Mouse (Mus musculus) cerebellum, adult 2 months (tissue): ENCODE data around the gene Prmt1.

Experiments used
- CTCF ChIP-seq: fragments of 200-500 bp; IDR thresholded peaks from 2 replicates; pipeline ENCODE4 v1.5.1; 2011; ENCODE audit warnings: low read depth, mild to moderate bottlenecking, control low read depth, low read length, moderate library complexity, borderline replicate concordance; ENCODE audit not compliant: insufficient read depth
- POLR2A ChIP-seq: fragments of 200-500 bp; IDR thresholded peaks from 2 replicates; pipeline ENCODE4 v1.6.1; 2011; ENCODE audit warnings: low read length, control low read depth, borderline replicate concordance; ENCODE audit not compliant: insufficient read depth

DNA sequence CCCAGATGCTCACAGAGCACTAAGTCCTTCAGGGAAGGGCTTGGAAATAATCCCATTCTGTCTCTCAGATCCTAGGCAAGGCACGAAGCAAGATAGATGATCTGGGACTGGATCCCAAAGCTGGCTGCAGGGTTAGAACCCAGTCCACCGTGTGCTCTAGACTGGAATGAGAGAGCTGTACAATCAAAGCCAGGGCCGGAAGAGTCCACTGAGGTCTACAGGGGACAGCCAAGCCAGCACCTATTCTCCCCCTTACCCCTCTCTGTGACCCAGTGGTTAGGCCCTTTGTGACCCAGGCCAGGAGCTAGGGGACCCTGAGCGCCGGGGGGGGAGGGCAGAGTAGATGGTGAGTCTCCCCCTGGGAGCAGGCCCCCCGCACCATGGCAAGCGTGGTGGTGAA lies 43.5 kb downstream of the Prmt1 start, which contains the start of gene Tsks:
- TF ChIP-seq CTCF, result no peak
- no peak for TF ChIP-seq POLR2A
